Mouse (Mus musculus): ENCODE data around the gene Plk3. TPM values are rescaled to one million over a fixed set of nuclear protein-coding genes. Genes with fewer than 3 reads are reported as not detected.

Plk3 gene
- polyA plus RNA-seq, 1 experiment from 2014 or later, result 3.2 TPM

DNA sequence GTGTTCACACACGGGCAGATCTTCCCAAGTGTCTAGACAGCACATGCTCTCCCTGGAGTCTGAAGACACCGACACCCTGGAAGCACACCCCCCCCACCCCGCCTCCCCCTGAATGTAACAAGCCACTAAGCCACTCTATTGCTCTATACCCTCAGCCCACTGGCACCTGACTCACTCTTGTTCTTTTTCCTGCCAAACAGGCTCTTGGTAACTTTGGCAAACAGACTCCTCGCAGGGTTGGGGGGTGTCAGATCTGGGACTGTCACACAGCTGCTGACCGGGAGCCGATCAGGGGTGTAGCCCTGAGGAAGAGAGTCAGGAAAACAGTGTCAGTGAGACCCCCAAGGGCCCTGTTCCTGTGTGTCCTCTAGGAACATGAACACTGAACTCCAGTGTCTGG, 2.6 kb downstream of the Plk3 start:
- H3K4me2 ChIP-seq (ENCODE audit: low read depth, low read length), result no peak overlapping the region
- H3K27me3 ChIP-seq (ENCODE audit: control insufficient read depth, insufficient read depth, low read depth, low read length), result peaks cover 7% of the 10 kb centered on the region
- 53% methylated on average over 6 of the region's 6 CpGs for WGBS
- peaks cover 16% of the 10 kb centered on the region for H3K4me1 ChIP-seq (replicated peaks; ENCODE audit: control insufficient read depth, insufficient read depth, low read length)
- no peak overlapping the region for H3K9ac ChIP-seq (ENCODE audit: low read length)
- ATAC-seq (ENCODE audit: low read depth), result no peak
- H3K4me3 ChIP-seq (ENCODE audit: low read length), result no peak overlapping the region
- H3K9me3 ChIP-seq (ENCODE audit: control insufficient read depth, low read length), result no peaks in the 10 kb centered on the region
- no peak overlapping the region for H3K27ac ChIP-seq (ENCODE audit: low read length)
- H3K36me3 ChIP-seq (ENCODE audit: control insufficient read depth, insufficient read depth, low read length), result no peaks in the 10 kb centered on the region

DNA sequence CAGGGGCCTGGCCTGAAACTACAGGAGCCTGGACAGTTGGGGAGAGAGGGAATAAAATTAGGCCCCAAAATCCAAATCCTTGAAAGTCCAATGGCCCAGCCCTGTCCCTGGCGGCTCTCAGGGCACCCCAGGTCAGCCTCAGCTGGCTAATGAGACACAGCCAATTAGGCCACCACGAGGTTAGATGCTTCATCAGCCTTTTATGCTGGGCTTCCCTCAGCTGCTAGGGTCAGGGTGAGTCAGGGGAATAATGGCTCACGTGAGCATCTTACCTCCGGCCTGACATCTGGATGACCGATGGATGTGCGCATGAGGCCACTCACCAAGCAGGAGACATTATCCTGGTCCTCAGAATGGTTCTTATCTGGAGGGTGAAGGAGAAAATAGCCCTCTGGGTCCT, 3.0 kb downstream of the Plk3 start:
- no peak for ATAC-seq (ENCODE audit: low read depth)
- Histone ChIP-seq H3K4me2 (ENCODE audit: low read depth, low read length) (no peak overlapping the region), H3K27ac (ENCODE audit: low read length) (no peak overlapping the region), H3K4me3 (ENCODE audit: low read length) (no peak overlapping the region), H3K4me1 (replicated peaks; ENCODE audit: control insufficient read depth, insufficient read depth, low read length) (peaks cover 18% of the 10 kb centered on the region), H3K27me3 (ENCODE audit: control insufficient read depth, insufficient read depth, low read depth, low read length) (peaks cover 7% of the 10 kb centered on the region), H3K9ac (ENCODE audit: low read length) (no peak overlapping the region), H3K36me3 (ENCODE audit: control insufficient read depth, insufficient read depth, low read length) (no peaks in the 10 kb centered on the region), H3K9me3 (ENCODE audit: control insufficient read depth, low read length) (no peaks in the 10 kb centered on the region)
- 76% methylated on average over 6 of the region's 6 CpGs for WGBS

DNA sequence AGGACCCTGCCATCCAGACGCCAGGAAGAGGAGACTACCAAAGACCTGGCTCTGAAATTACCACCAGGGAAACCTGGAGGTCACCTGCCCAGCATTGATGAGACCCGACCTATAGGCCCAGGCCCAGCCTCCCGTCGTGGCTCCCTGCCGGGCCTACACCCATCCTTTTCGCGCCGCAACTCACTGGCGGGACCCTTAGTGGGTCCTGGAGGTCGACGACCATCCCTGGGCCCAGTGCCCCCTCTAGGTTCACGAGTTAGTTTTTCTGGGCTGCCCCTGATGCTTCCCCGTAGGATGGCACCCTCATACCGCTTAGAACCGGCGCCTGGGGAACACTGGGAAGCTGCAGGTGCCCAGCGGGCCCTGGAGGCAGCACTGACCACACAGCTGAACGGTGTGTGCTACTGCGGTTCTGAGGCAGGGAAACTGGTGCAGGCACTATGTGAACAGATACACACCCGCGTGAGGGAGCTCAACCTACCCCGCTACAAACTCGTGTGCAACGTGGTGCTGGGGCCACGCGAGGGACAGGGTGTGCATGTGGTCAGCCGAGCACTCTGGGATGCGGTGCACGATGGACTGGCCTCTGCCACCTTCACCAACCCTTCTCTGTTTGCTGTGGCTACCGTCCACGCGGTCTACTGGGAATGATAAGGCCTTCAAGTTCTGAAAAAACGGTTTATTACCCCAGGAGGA, 5.6 kb downstream of the Plk3 start:
- H3K36me3 ChIP-seq (ENCODE audit: control insufficient read depth, insufficient read depth, low read length), result no peaks in the 10 kb centered on the region
- 82% methylated on average over 33 of the region's 33 CpGs for WGBS
- H3K4me1 ChIP-seq (replicated peaks; ENCODE audit: control insufficient read depth, insufficient read depth, low read length), result peaks cover 32% of the 10 kb centered on the region
- peaks cover 7% of the 10 kb centered on the region for H3K27me3 ChIP-seq (ENCODE audit: control insufficient read depth, insufficient read depth, low read depth, low read length)
- no peak overlapping the region for H3K4me2 ChIP-seq (ENCODE audit: low read depth, low read length)
- no peak overlapping the region for H3K9ac ChIP-seq (ENCODE audit: low read length)
- no peak overlapping the region for H3K27ac ChIP-seq (ENCODE audit: low read length)
- no peak for ATAC-seq (ENCODE audit: low read depth)
- no peaks in the 10 kb centered on the region for H3K9me3 ChIP-seq (ENCODE audit: control insufficient read depth, low read length)
- H3K4me3 ChIP-seq (ENCODE audit: low read length), result no peak overlapping the region

DNA sequence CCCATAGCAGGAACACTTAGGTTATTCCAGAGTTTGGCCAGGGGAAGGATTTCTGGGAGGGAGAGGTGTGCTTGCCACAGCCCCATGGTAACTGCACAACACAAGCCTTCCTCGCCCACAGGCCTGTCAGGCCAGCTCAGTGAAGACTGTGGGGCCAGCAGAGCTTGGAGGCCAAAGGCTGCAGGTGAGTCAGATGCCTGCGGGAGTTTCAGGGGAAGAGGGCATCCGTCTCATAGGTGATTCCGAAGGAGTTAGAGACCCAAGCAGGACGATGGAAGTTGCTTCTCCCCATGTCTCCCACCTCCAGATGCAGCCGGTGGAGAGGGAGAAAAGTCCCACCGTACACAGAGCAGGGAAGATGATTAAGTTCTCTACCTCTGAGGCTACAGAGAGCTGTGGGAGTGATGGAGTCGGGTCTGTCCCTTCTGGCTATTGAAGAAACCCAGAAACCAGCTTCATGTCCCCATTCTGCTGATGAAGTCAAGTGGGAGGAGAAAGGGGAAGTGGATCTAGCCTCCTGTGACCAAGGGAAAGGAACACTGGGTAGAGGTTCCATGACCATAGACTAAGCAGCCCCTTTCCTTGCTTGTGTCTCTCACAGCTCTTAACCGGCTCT, 7.0 kb downstream of the Plk3 start, which contains the start of gene Tctex1d4:
Gene Tctex1d4, plus strand, starts transcription at position 120 of the 616 bp plus-strand sequence.
- peak within 1 kb of the TSS; percentile 42 for H3K9ac ChIP-seq (ENCODE audit: low read length)
- peak within 1 kb of the TSS; percentile 80 for H3K27ac ChIP-seq (ENCODE audit: low read length)

DNA sequence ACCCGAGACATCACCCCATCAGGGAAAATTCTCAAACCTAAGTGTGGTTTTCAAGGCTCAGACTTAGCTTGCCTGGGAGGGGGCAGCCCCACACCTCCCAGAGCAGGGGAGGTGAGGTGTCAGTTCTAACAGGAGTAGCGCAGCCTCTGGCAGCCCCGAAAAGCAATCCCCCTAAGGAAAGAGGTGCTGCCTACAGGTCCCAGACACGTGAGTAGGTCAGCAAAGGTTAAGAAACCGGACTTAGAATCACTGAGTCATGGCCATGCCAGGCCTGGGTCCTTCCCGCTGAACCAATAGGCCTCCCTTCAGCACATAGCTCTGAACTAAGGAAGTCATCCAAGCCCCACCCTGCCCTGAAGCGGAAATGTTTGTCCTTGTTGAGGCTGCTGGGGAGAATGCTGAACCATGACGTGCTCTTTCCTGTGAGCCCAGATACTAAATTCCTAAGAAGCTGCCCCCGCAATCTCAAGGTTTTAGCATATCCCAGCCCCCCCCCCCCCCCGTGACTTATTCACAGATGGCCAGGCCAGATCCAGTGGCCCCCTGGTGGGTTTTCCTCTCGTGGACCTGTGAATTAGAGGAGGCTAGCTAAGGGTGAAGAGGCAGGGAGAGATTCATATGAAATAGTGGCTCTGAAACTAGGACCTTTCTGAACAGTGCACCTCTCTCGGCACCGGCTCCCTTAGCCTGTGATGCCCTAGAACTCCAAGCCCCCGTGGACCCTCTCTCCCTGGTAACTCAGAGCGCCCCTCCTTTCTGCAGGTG, 7.7 kb downstream of the Plk3 start:
- Histone ChIP-seq H3K4me3 (ENCODE audit: low read length) (no peak overlapping the region), H3K9ac (ENCODE audit: low read length) (peak overlapping the region; percentile 42), H3K4me1 (replicated peaks; ENCODE audit: control insufficient read depth, insufficient read depth, low read length) (peaks cover 28% of the 10 kb centered on the region), H3K36me3 (ENCODE audit: control insufficient read depth, insufficient read depth, low read length) (no peaks in the 10 kb centered on the region), H3K27ac (ENCODE audit: low read length) (peak overlapping the region; percentile 80), H3K4me2 (ENCODE audit: low read depth, low read length) (no peak overlapping the region), H3K27me3 (ENCODE audit: control insufficient read depth, insufficient read depth, low read depth, low read length) (no peaks in the 10 kb centered on the region), H3K9me3 (ENCODE audit: control insufficient read depth, low read length) (no peaks in the 10 kb centered on the region)
- WGBS, result 31% methylated on average over 15 of the region's 15 CpGs
- ATAC-seq (ENCODE audit: low read depth), result peak; percentile 72

More for the DNA sequence above, 7.0 kb downstream of the Plk3 start, which contains the start of gene Tctex1d4:
- Histone ChIP-seq H3K4me2 (ENCODE audit: low read depth, low read length) (no peak within 1 kb of the TSS), H3K4me3 (ENCODE audit: low read length) (no peak within 1 kb of the TSS), H3K9me3 (ENCODE audit: control insufficient read depth, low read length) (no peaks in the 10 kb centered on the region), H3K27me3 (ENCODE audit: control insufficient read depth, insufficient read depth, low read depth, low read length) (no peaks in the 10 kb centered on the region), H3K4me1 (replicated peaks; ENCODE audit: control insufficient read depth, insufficient read depth, low read length) (peaks cover 25% of the 10 kb centered on the region), H3K36me3 (ENCODE audit: control insufficient read depth, insufficient read depth, low read length) (no peaks in the 10 kb centered on the region)
- 74% methylated on average over 9 of the region's 9 CpGs for WGBS
- no peak for ATAC-seq (ENCODE audit: low read depth)

DNA sequence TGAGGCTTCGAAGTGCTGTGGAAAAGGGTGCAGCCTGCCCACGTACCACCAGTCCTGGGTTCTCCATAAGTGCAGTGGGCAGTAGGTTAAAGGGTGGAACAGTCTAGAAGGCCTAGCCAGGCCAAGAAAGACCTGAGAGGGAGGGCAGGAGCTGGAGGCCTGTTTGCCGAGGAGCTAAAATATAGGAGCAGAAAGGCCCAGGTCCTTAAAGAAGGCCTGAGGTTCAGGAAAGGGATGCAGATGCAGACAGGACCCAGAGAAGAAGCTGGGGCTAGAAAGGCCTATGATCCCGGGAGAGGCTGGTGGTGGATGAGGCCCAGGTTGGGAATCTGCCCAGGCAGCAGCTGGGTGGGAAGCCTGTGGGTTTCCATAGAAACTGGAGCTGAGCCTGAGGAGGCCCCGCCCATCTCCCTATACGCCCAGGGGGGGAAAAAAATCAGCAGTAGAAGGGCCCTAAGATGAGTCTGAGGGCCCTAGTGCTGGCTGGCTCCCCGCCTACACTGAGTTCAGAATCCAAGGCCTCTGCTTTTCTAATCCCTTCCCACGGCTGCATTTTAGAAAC, 8.3 kb downstream of the Plk3 start, which contains the start of gene Btbd19:
Gene Btbd19, minus strand, starts transcription at position 378 of the 562 bp plus-strand sequence.
- peak within 1 kb of the TSS; percentile 42 for H3K9ac ChIP-seq (ENCODE audit: low read length)
- 24% methylated on average over 8 of the region's 8 CpGs for WGBS
- H3K4me3 ChIP-seq (ENCODE audit: low read length), result no peak within 1 kb of the TSS

DNA sequence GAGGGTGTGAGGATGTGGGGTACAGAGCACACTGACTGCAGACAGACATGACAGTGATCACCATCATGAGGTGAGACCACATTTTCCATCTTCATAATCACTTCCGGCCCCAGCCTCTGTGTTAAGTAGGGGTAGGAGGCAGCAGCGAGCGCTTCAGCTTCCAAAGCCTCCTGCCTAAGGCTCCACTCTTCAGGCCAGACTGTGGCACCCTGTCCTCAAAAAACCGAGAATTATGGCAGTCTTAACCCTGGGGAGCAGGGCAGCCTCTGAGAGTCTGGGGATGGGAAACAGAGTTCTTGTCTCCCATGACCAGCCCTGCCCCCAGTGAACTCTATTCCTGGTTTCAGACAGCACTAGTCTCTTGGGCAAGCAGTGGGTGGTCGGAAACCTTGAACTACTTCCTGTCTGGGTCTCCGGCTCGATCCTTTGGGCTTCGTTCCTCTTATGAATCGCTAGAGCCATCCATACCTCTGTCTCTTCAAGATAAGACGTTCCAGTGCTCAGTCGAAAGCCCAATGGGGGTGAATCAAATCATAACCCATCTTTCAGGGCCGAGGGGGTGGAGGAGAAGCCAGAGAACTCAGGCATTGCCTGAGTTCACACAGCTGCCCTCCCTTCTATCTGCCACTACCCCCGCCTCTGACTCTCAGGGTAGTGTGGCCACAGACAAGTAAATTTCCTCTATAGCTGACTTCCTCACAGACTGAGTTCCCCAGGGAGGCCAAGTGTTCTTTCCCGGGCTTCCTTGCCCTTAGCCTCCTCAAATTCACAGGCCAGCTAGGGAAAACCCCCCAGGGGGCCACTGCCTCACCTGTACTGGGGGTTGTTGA, 9.0 kb downstream of the Plk3 start:
- H3K4me3 ChIP-seq (ENCODE audit: low read length), result no peak overlapping the region
- H3K9ac ChIP-seq (ENCODE audit: low read length), result peak overlapping the region; percentile 42
- H3K4me2 ChIP-seq (ENCODE audit: low read depth, low read length), result 0 out of 2 replicates have a peak overlapping the region, but pooled peaks have one; percentile 11
- no peak for ATAC-seq (ENCODE audit: low read depth)
- no peaks in the 10 kb centered on the region for H3K27me3 ChIP-seq (ENCODE audit: control insufficient read depth, insufficient read depth, low read depth, low read length)
- H3K9me3 ChIP-seq (ENCODE audit: control insufficient read depth, low read length), result no peaks in the 10 kb centered on the region
- H3K27ac ChIP-seq (ENCODE audit: low read length), result peak overlapping the region; percentile 80
- no peaks in the 10 kb centered on the region for H3K36me3 ChIP-seq (ENCODE audit: control insufficient read depth, insufficient read depth, low read length)
- 36% methylated on average over 14 of the region's 14 CpGs for WGBS
- H3K4me1 ChIP-seq (replicated peaks; ENCODE audit: control insufficient read depth, insufficient read depth, low read length), result peaks cover 32% of the 10 kb centered on the region

More for the DNA sequence above, 8.3 kb downstream of the Plk3 start, which contains the start of gene Btbd19:
- peak; percentile 70 for ATAC-seq (ENCODE audit: low read depth)
- H3K27me3 ChIP-seq (ENCODE audit: control insufficient read depth, insufficient read depth, low read depth, low read length), result no peaks in the 10 kb centered on the region
- H3K4me1 ChIP-seq (replicated peaks; ENCODE audit: control insufficient read depth, insufficient read depth, low read length), result peaks cover 28% of the 10 kb centered on the region
- no peaks in the 10 kb centered on the region for H3K9me3 ChIP-seq (ENCODE audit: control insufficient read depth, low read length)
- no peaks in the 10 kb centered on the region for H3K36me3 ChIP-seq (ENCODE audit: control insufficient read depth, insufficient read depth, low read length)
- 0 out of 2 replicates have a peak within 1 kb of the TSS, but pooled peaks have one; percentile 11 for H3K4me2 ChIP-seq (ENCODE audit: low read depth, low read length)
- H3K27ac ChIP-seq (ENCODE audit: low read length), result peak within 1 kb of the TSS; percentile 80

DNA sequence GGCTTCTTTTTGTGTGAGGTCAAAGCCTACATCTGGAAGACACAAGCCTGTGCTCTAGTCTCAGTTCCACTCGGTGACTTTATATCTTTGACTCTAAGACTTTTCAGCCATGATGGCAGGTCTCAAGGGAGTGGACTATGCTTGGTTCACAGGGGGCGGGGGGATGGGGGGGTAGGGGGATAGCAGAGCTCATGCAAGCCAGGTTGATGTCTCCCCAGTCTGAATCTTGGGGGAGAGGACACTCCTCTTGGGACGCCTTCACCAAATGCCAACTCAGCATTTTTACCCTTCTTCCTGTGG, 9.6 kb downstream of the Plk3 start:
- no peak overlapping the region for H3K9ac ChIP-seq (ENCODE audit: low read length)
- H3K36me3 ChIP-seq (ENCODE audit: control insufficient read depth, insufficient read depth, low read length), result no peaks in the 10 kb centered on the region
- H3K4me3 ChIP-seq (ENCODE audit: low read length), result no peak overlapping the region
- H3K27ac ChIP-seq (ENCODE audit: low read length), result peak overlapping the region; percentile 80; the same call in 1 of the 2 replicates
- peaks cover 34% of the 10 kb centered on the region for H3K4me1 ChIP-seq (replicated peaks; ENCODE audit: control insufficient read depth, insufficient read depth, low read length)
- no peak for ATAC-seq (ENCODE audit: low read depth)
- 66% methylated on average over 3 of the region's 3 CpGs for WGBS
- no peaks in the 10 kb centered on the region for H3K27me3 ChIP-seq (ENCODE audit: control insufficient read depth, insufficient read depth, low read depth, low read length)
- no peak overlapping the region for H3K4me2 ChIP-seq (ENCODE audit: low read depth, low read length)
- H3K9me3 ChIP-seq (ENCODE audit: control insufficient read depth, low read length), result no peaks in the 10 kb centered on the region

All from lung, embryonic 16.5 days (tissue).